Mouse (Mus musculus): ENCODE measurements around the gene Utp11. TPM values are rescaled to one million over a fixed set of nuclear protein-coding genes. Genes with fewer than 3 reads are reported as not detected.

Gene Utp11
- polyA plus RNA-seq, 1 experiment from 2014 or later = 39.8 TPM

DNA sequence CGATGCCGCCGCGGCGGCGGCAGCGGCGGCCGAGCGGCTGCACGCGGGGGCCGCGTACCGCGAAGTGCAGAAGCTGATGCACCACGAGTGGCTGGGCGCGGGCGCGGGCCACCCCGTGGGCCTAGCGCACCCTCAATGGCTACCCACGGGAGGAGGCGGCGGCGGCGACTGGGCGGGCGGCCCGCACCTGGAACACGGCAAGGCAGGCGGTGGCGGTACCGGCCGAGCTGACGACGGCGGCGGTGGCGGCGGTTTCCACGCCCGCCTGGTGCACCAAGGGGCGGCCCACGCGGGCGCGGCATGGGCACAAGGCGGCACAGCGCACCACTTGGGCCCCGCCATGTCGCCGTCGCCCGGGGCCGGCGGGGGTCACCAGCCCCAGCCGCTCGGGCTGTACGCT, 35.6 kb downstream of the Utp11 start:
- under 1% methylated on average over 59 of the region's 61 CpGs for WGBS
- peak; percentile 33 for ATAC-seq
- Histone ChIP-seq H3K4me3 (ENCODE audit: low read depth, low read length) (peak overlapping the region; percentile 49), H3K4me2 (ENCODE audit: low read length) (peak overlapping the region; percentile 89), H3K9me3 (replicated peaks; ENCODE audit: control insufficient read depth, low read length, poor library complexity, severe bottlenecking) (no peaks in the 10 kb centered on the region), H3K4me1 (ENCODE audit: control insufficient read depth, insufficient read depth, low read length) (peaks cover 18% of the 10 kb centered on the region), H3K36me3 (ENCODE audit: control insufficient read depth, insufficient read depth, low read length) (no peaks in the 10 kb centered on the region), H3K9ac (ENCODE audit: low read depth, low read length) (peak overlapping the region; percentile 68), H3K27me3 (ENCODE audit: control insufficient read depth, insufficient read depth, low read depth, low read length) (peaks cover 27% of the 10 kb centered on the region), H3K27ac (ENCODE audit: low read length) (peak overlapping the region; percentile 64)

DNA sequence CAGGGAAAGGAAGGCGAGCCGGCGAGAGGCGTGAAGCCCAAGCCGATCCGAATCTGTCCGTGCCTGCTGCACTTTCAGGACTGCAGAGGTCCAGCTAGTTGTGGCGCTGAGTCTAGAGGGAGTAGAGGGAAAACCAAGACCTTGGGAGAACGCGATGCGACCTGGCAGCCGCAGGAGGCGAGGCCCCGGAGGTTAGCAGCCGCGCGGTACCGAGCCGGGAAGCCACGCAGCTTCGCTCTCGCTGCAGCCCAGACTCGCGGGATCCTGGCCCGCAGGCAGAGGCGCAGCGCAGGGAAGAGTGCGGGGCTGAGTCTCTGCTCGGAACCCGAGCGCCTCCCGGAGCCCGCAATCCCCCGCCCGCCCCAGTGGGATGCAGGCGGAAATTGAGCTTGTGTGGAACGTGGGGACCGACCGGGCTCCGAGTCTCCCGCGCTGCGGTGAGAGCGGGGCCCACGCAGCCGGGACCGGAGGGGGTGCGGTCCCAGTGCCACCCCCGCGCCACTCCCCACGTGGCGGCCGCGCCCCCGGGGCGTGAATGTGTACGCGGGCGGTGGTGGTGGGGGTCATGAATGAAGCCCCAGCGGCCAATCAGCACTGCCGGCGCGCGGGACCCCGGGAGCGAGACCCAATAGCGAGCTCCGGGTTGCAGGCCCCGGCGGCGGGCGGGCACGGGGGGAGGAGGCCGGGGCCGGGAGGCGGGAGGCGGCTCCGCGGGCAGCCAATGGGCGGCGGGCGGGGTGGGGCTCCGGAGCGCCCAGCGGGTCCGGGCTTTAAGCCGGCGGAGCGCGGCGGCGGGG, 36.3 kb downstream of the Utp11 start:
- H3K9ac ChIP-seq (ENCODE audit: low read depth, low read length) = peak overlapping the region; percentile 68
- peaks cover 21% of the 10 kb centered on the region for H3K4me1 ChIP-seq (ENCODE audit: control insufficient read depth, insufficient read depth, low read length)
- H3K9me3 ChIP-seq (replicated peaks; ENCODE audit: control insufficient read depth, low read length, poor library complexity, severe bottlenecking) = no peaks in the 10 kb centered on the region
- under 1% methylated on average over 78 of the region's 92 CpGs for WGBS
- no peaks in the 10 kb centered on the region for H3K36me3 ChIP-seq (ENCODE audit: control insufficient read depth, insufficient read depth, low read length)
- peak overlapping the region; percentile 51 for H3K27ac ChIP-seq (ENCODE audit: low read length)
- H3K27me3 ChIP-seq (ENCODE audit: control insufficient read depth, insufficient read depth, low read depth, low read length) = peaks cover 27% of the 10 kb centered on the region
- peak overlapping the region; percentile 89 for H3K4me2 ChIP-seq (ENCODE audit: low read length)
- H3K4me3 ChIP-seq (ENCODE audit: low read depth, low read length) = peak overlapping the region; percentile 49
- ATAC-seq = peak; percentile 91

DNA sequence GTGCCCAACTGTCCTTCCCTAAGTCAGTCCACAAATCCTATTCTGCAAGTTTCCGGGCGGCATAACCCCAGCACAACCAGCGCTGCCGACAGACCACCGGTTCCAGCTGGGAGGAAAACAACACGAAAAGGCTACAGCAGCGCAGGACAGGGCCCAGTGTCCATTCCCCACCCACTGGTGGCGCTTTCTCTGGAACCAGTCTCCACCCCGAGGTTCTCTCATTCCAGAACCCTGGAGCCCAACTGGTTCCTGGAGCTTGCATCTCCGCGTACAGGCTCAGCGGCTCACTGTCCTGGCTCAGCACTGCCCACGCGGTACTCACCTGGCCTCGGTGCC, 36.9 kb downstream of the Utp11 start, which contains the start of gene Pou3f1:
Gene Pou3f1, plus strand, starts transcription at position 290 of the 336 bp plus-strand sequence.
- Histone ChIP-seq H3K9ac (ENCODE audit: low read depth, low read length) (peak within 1 kb of the TSS; percentile 68), H3K9me3 (replicated peaks; ENCODE audit: control insufficient read depth, low read length, poor library complexity, severe bottlenecking) (no peaks in the 10 kb centered on the region), H3K36me3 (ENCODE audit: control insufficient read depth, insufficient read depth, low read length) (no peaks in the 10 kb centered on the region), H3K4me2 (ENCODE audit: low read length) (peak within 1 kb of the TSS; percentile 89), H3K27me3 (ENCODE audit: control insufficient read depth, insufficient read depth, low read depth, low read length) (peaks cover 25% of the 10 kb centered on the region), H3K4me3 (ENCODE audit: low read depth, low read length) (peak within 1 kb of the TSS; percentile 49), H3K4me1 (ENCODE audit: control insufficient read depth, insufficient read depth, low read length) (peaks cover 21% of the 10 kb centered on the region), H3K27ac (ENCODE audit: low read length) (peak within 1 kb of the TSS; percentile 64)
- ATAC-seq = peak; percentile 29
- under 1% methylated on average over 15 of the region's 15 CpGs for WGBS

DNA sequence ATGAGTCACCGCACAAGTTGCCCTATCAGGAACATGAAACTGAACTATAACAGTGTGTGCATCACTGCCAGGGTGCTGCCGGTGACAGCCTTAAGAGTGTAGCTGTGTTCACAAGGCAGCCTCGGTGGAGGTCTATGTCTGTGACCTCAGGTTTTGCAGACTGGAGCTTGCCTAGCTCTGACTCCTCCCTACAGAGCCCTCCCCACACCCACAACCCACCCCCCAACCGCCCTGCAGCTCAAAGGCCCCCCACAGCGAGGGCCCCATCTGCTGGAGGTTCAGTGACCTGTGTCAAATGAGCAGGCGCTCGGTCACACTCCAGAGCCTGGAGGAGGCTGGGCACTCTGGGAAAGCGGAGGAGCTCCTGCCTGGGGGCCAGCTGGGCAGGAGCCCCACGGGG, 40.5 kb downstream of the Utp11 start:
- no peak for ATAC-seq
- Histone ChIP-seq H3K36me3 (ENCODE audit: control insufficient read depth, insufficient read depth, low read length) (no peaks in the 10 kb centered on the region), H3K9me3 (replicated peaks; ENCODE audit: control insufficient read depth, low read length, poor library complexity, severe bottlenecking) (no peaks in the 10 kb centered on the region), H3K4me3 (ENCODE audit: low read depth, low read length) (no peak overlapping the region), H3K9ac (ENCODE audit: low read depth, low read length) (no peak overlapping the region), H3K4me2 (ENCODE audit: low read length) (no peak overlapping the region), H3K4me1 (ENCODE audit: control insufficient read depth, insufficient read depth, low read length) (peaks cover 8% of the 10 kb centered on the region; the same call in 1 of the 2 replicates), H3K27ac (ENCODE audit: low read length) (no peak overlapping the region), H3K27me3 (ENCODE audit: control insufficient read depth, insufficient read depth, low read depth, low read length) (peaks cover 11% of the 10 kb centered on the region)
- WGBS = 6% methylated on average over 9 of the region's 9 CpGs

DNA sequence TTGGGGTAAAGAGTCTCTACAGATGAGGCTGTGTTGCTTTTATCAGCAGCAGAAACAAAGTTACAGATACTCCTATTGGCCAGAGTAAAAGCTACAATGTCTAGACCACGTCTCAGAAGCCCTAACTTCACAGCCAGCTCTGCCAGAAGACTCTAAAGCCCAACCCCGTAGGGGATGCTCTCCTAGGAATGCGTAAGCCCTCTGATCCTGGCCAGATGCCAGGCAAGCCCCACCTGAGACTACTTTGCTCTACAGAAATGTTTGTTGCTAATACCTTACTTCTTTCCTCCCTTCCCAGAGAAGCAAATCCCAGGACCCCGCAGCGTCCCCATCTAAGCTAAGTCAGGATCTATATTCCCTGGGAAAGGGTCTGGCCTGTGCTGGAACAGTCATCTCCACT, 45.5 kb downstream of the Utp11 start:
- H3K4me2 ChIP-seq (ENCODE audit: low read length) = no peak overlapping the region
- WGBS = 33% methylated on average over 5 of the region's 5 CpGs
- H3K9me3 ChIP-seq (replicated peaks; ENCODE audit: control insufficient read depth, low read length, poor library complexity, severe bottlenecking) = no peaks in the 10 kb centered on the region
- H3K27ac ChIP-seq (ENCODE audit: low read length) = no peak overlapping the region
- no peak for ATAC-seq
- peaks cover 5% of the 10 kb centered on the region; the same call in 1 of the 2 replicates for H3K4me1 ChIP-seq (ENCODE audit: control insufficient read depth, insufficient read depth, low read length)
- no peak overlapping the region for H3K4me3 ChIP-seq (ENCODE audit: low read depth, low read length)
- no peaks in the 10 kb centered on the region for H3K36me3 ChIP-seq (ENCODE audit: control insufficient read depth, insufficient read depth, low read length)
- H3K27me3 ChIP-seq (ENCODE audit: control insufficient read depth, insufficient read depth, low read depth, low read length) = no peaks in the 10 kb centered on the region; the same call in 1 of the 2 replicates
- no peak overlapping the region for H3K9ac ChIP-seq (ENCODE audit: low read depth, low read length)

DNA sequence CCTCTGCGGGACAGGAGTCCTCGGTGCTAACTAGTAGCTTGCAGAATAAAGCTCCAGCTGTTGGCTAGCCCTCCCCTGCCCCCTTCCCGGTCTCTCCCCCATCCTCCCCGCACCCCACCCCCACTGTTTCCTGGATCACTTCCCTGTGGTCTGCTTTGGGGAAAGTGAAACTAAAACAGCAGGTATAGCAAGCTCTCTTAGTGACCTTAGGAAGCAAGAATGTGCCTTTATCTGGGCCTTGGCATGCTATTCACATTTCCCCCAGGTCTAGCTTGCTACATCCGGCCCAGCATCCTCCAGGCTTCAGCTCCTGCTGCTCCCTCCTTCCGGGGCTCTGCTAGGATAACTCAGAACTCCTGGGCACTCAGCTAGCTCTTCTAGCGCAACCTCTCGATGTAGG, 46.8 kb downstream of the Utp11 start:
- H3K36me3 ChIP-seq (ENCODE audit: control insufficient read depth, insufficient read depth, low read length) = no peaks in the 10 kb centered on the region
- H3K9ac ChIP-seq (ENCODE audit: low read depth, low read length) = no peak overlapping the region
- 25% methylated on average over 8 of the region's 8 CpGs for WGBS
- no peak overlapping the region for H3K27ac ChIP-seq (ENCODE audit: low read length)
- ATAC-seq = no peak
- H3K4me1 ChIP-seq (ENCODE audit: control insufficient read depth, insufficient read depth, low read length) = 0 out of 2 replicates have a peak, but pooled peaks cover 2% of the 10 kb centered on the region
- H3K27me3 ChIP-seq (ENCODE audit: control insufficient read depth, insufficient read depth, low read depth, low read length) = no peaks in the 10 kb centered on the region; the same call in 1 of the 2 replicates
- no peak overlapping the region for H3K4me3 ChIP-seq (ENCODE audit: low read depth, low read length)
- H3K4me2 ChIP-seq (ENCODE audit: low read length) = no peak overlapping the region
- no peaks in the 10 kb centered on the region for H3K9me3 ChIP-seq (replicated peaks; ENCODE audit: control insufficient read depth, low read length, poor library complexity, severe bottlenecking)

DNA sequence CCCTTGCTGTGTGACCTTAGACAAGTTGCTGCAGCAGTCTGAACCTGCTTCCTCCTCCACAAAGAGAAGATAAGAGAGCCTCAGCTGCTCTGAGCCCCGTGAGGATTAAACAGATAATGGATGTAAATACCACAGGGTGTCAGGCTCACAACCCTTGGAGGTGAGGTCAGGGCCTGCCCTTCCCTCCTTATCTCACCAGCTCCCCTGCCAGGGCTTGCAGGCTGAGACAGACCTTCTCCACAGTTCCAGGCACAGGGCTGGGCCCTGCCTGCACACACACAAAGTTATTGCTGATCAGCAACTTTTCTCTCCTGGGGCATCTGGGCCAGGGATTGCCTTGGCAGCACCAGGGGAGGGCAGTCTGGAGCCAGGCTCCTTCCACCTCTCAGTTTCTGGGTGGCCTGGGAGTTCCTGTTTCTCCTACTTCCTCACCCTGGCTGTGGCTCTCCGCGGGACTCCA, 48.4 kb downstream of the Utp11 start:
- 12% methylated on average over 3 of the region's 3 CpGs for WGBS
- no peak for ATAC-seq
- H3K4me3 ChIP-seq (ENCODE audit: low read depth, low read length) = no peak overlapping the region

DNA sequence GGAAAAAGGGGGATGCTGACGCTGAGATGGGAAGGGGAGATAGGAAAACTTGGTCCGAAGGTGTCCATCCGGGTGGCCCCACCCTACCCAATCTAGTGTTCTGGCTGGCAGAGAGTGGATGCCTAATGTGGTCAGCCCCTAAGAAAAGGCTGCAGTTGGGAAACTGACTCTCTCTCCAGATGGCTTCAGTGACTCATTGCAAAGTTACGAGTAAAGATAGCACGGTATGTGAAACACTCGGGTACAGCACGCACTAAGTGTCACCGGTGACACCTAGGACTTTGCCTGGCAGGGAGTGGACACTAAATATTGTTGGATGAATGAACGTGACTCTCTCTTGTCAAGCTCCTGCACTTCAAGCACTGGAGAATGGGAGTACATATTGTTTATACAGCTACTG, 49.5 kb downstream of the Utp11 start:
- Histone ChIP-seq H3K27ac (ENCODE audit: low read length) (no peak overlapping the region), H3K9ac (ENCODE audit: low read depth, low read length) (no peak overlapping the region), H3K4me1 (ENCODE audit: control insufficient read depth, insufficient read depth, low read length) (peaks cover 8% of the 10 kb centered on the region), H3K4me3 (ENCODE audit: low read depth, low read length) (no peak overlapping the region), H3K4me2 (ENCODE audit: low read length) (no peak overlapping the region), H3K36me3 (ENCODE audit: control insufficient read depth, insufficient read depth, low read length) (no peaks in the 10 kb centered on the region), H3K27me3 (ENCODE audit: control insufficient read depth, insufficient read depth, low read depth, low read length) (no peaks in the 10 kb centered on the region; the same call in 1 of the 2 replicates), H3K9me3 (replicated peaks; ENCODE audit: control insufficient read depth, low read length, poor library complexity, severe bottlenecking) (no peaks in the 10 kb centered on the region)
- ATAC-seq = no peak
- 94% methylated on average over 9 of the region's 9 CpGs for WGBS

More for the DNA sequence above, 48.4 kb downstream of the Utp11 start:
- H3K4me2 ChIP-seq (ENCODE audit: low read length) = no peak overlapping the region
- no peak overlapping the region for H3K9ac ChIP-seq (ENCODE audit: low read depth, low read length)
- H3K4me1 ChIP-seq (ENCODE audit: control insufficient read depth, insufficient read depth, low read length) = peaks cover 2% of the 10 kb centered on the region; the same call in 1 of the 2 replicates
- H3K27me3 ChIP-seq (ENCODE audit: control insufficient read depth, insufficient read depth, low read depth, low read length) = no peaks in the 10 kb centered on the region; the same call in 1 of the 2 replicates
- H3K36me3 ChIP-seq (ENCODE audit: control insufficient read depth, insufficient read depth, low read length) = no peaks in the 10 kb centered on the region
- H3K9me3 ChIP-seq (replicated peaks; ENCODE audit: control insufficient read depth, low read length, poor library complexity, severe bottlenecking) = no peaks in the 10 kb centered on the region
- H3K27ac ChIP-seq (ENCODE audit: low read length) = no peak overlapping the region

DNA sequence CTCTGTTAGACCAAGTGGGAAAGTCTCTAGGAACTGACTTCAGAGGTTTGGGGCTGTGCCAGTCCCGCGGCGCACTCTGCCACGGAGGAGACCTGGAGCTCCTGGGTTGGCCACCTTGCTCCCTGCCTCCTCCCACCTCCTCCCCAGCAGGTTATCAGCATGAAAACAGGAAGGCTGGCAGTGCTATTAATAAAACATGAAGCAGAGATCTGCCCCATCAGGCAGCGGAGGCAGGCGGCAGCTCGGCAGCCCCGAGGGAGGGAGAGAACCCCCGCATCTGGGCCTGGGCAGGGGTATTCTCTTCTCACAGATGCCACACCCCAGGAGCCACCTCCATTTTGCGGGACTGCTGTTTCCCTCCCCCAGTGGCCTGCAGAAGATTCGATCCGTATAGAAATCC, 53.7 kb downstream of the Utp11 start:
- H3K9me3 ChIP-seq (replicated peaks; ENCODE audit: control insufficient read depth, low read length, poor library complexity, severe bottlenecking) = no peaks in the 10 kb centered on the region
- no peak for ATAC-seq
- no peak overlapping the region for H3K9ac ChIP-seq (ENCODE audit: low read depth, low read length)
- no peaks in the 10 kb centered on the region for H3K27me3 ChIP-seq (ENCODE audit: control insufficient read depth, insufficient read depth, low read depth, low read length)
- H3K4me1 ChIP-seq (ENCODE audit: control insufficient read depth, insufficient read depth, low read length) = peaks cover 6% of the 10 kb centered on the region
- H3K4me3 ChIP-seq (ENCODE audit: low read depth, low read length) = no peak overlapping the region
- peak overlapping the region; percentile 10 for H3K4me2 ChIP-seq (ENCODE audit: low read length)
- H3K27ac ChIP-seq (ENCODE audit: low read length) = no peak overlapping the region
- WGBS = 10% methylated on average over 12 of the region's 12 CpGs
- H3K36me3 ChIP-seq (ENCODE audit: control insufficient read depth, insufficient read depth, low read length) = no peaks in the 10 kb centered on the region
